Mouse (Mus musculus) spleen, adult 2 months (tissue): ENCODE measurements around the gene Bcl2l14. TPM values are rescaled to one million over a fixed set of nuclear protein-coding genes. Genes with fewer than 3 reads are reported as not detected.

ENCODE experiments used
- DNase-seq, 2 experiments: peaks; one replicate each; pipeline versions ENCODE4 v3.0.0 to v3.0.0-alpha.2; 2012 to 2021; ENCODE audit warnings: low spot score in 2 of 2, low read depth in 1 of 2
- H3K27ac ChIP-seq: fragments of 200-500 bp; 2 replicates; pipeline ENCODE4 v1.5.1; 2012; ENCODE audit warnings: low read length, inconsistent platforms; ENCODE audit not compliant: insufficient read depth
- H3K27me3 ChIP-seq: fragments of 200-500 bp; 2 replicates; pipeline ENCODE4 v1.6.1; 2012; ENCODE audit warnings: mild to moderate bottlenecking, moderate library complexity, low read length, inconsistent platforms; ENCODE audit not compliant: control insufficient read depth, insufficient read depth
- H3K36me3 ChIP-seq: fragments of 200-500 bp; 2 replicates; pipeline ENCODE4 v1.6.1; 2012; ENCODE audit warnings: mild to moderate bottlenecking, low read length, inconsistent platforms; ENCODE audit not compliant: control insufficient read depth, insufficient read depth
- H3K4me1 ChIP-seq: fragments of 200-500 bp; 2 replicates; pipeline ENCODE4 v1.6.1; 2011; ENCODE audit warnings: inconsistent platforms; ENCODE audit not compliant: control insufficient read depth, insufficient read depth, insufficient read length
- H3K4me3 ChIP-seq: fragments of 200-500 bp; 2 replicates; pipeline ENCODE4 v1.5.1; 2011; ENCODE audit warnings: mild to moderate bottlenecking, inconsistent platforms; ENCODE audit not compliant: insufficient read depth, insufficient read length; ENCODE audit errors: extremely low read depth
- CTCF ChIP-seq: fragments of 200-500 bp; IDR thresholded peaks from 2 replicates; pipeline ENCODE4 v1.5.1; 2011; ENCODE audit warnings: mild to moderate bottlenecking, inconsistent platforms; ENCODE audit not compliant: insufficient read depth, insufficient read length, insufficient replicate concordance; ENCODE audit errors: extremely low read depth
- POLR2A ChIP-seq: fragments of 200-500 bp; IDR thresholded peaks from 2 replicates; pipeline ENCODE4 v1.6.1; 2011; ENCODE audit warnings: low read depth, low read length, inconsistent platforms
- WGBS: fragments of 180-500 bp; shearing (Covaris S2); methylation state at CpG from one replicate; pipeline ENCODE4 v1.1.7; 2018; 5-methylcytosine and 5-hydroxymethylcytosine counted together
- polyA plus RNA-seq: library from polyadenylated mRNA; depleted of rRNA; stranded (reverse); fragments of >200 nt; gene quantifications from 2 replicates; pipeline ENCODE4 v1.2.3, GENCODE M21; 2012

Gene Bcl2l14
- polyA plus RNA-seq, 1 experiment = 0.90 TPM

GRCm38 (mm10) chr6:134365952-134366351 lies 30.2 kb upstream of the Bcl2l14 start:
- Histone ChIP-seq H3K4me1 (peaks cover 24% of the 10 kb centered on the region; the same call in 1 of the 2 replicates), H3K27me3 (no peaks in the 10 kb centered on the region), H3K4me3 (no peak overlapping the region), H3K36me3 (no peaks in the 10 kb centered on the region), H3K27ac (no peak overlapping the region)
- 25% methylated on average over 4 of the region's 4 CpGs for WGBS
- TF ChIP-seq POLR2A (no peak), CTCF (no peak)
- DNase-seq = no peak

GRCm38 (mm10) chr6:134366366-134367351 lies 29.5 kb upstream of the Bcl2l14 start:
- no peak overlapping the region for H3K4me3 ChIP-seq
- TF ChIP-seq POLR2A (no peak), CTCF (no peak)
- peak overlapping the region; percentile 30 for H3K27ac ChIP-seq
- H3K27me3 ChIP-seq = no peaks in the 10 kb centered on the region
- no peak for DNase-seq
- no peaks in the 10 kb centered on the region for H3K36me3 ChIP-seq
- WGBS = 4% methylated on average over 10 of the region's 10 CpGs
- peaks cover 24% of the 10 kb centered on the region; the same call in 1 of the 2 replicates for H3K4me1 ChIP-seq

GRCm38 (mm10) chr6:134367366-134368281 lies 28.5 kb upstream of the Bcl2l14 start:
- Histone ChIP-seq H3K36me3 (no peaks in the 10 kb centered on the region), H3K4me3 (no peak overlapping the region), H3K27me3 (no peaks in the 10 kb centered on the region), H3K4me1 (peaks cover 24% of the 10 kb centered on the region; the same call in 1 of the 2 replicates), H3K27ac (peak overlapping the region; percentile 14; the same call in 1 of the 2 replicates)
- no peak for DNase-seq
- TF ChIP-seq CTCF = no peak
- no peak for TF ChIP-seq POLR2A
- 28% methylated on average over 12 of the region's 12 CpGs for WGBS

- no peak for DNase-seq
- Histone ChIP-seq H3K27ac (no peak overlapping the region), H3K27me3 (no peaks in the 10 kb centered on the region), H3K36me3 (no peaks in the 10 kb centered on the region), H3K4me3 (no peak overlapping the region), H3K4me1 (peaks cover under 1% of the 10 kb centered on the region; the same call in 1 of the 2 replicates)
- WGBS = 41% methylated on average over 2 of the region's 2 CpGs
- TF ChIP-seq POLR2A = no peak
- no peak for TF ChIP-seq CTCF
Measured at GRCm38 (mm10) chr6:134372946-134373345, 23.2 kb upstream of the Bcl2l14 start.

DNA sequence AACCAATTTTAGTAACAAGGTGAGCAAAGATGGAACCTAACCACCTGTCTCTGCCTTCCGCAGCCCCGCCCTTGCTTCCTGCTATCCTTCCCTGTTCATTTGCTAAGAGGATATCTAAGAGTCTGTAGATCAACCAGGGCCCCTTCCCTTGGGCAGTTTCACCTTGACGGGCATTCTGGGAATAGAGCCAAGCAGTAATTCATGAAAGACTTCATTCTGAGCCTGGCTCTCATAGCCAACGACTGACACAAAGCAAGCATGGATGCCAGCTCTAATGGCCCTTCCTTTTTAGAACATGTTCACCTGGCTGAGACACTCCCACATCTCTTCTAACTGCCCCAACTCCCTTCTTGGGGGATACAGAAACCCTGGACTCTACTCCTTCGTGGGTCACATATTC lies 18.9 kb upstream of the Bcl2l14 start:
- Histone ChIP-seq H3K4me3 (no peak overlapping the region), H3K36me3 (no peaks in the 10 kb centered on the region), H3K27me3 (no peaks in the 10 kb centered on the region), H3K4me1 (no peaks in the 10 kb centered on the region), H3K27ac (no peak overlapping the region)
- WGBS = 86% methylated on average over 5 of the region's 5 CpGs
- TF ChIP-seq CTCF (no peak), POLR2A (no peak)
- no peak for DNase-seq

GRCm38 (mm10) chr6:134377856-134378255 lies 18.3 kb upstream of the Bcl2l14 start:
- no peaks in the 10 kb centered on the region for H3K27me3 ChIP-seq
- no peak overlapping the region for H3K27ac ChIP-seq
- WGBS = 86% methylated on average over 3 of the region's 3 CpGs
- TF ChIP-seq CTCF = no peak
- no peak for TF ChIP-seq POLR2A
- no peak overlapping the region for H3K4me3 ChIP-seq
- no peaks in the 10 kb centered on the region for H3K36me3 ChIP-seq
- no peaks in the 10 kb centered on the region for H3K4me1 ChIP-seq
- no peak for DNase-seq
